Mouse (Mus musculus): ENCODE measurements around the gene Cherp. TPM values are rescaled to one million over a fixed set of nuclear protein-coding genes. Genes with fewer than 3 reads are reported as not detected.

Cherp gene
- polyA plus RNA-seq, 1 experiment from 2014 or later = 30.9 TPM

GRCm38 (mm10) chr8:72504137-72504536, 29.1 kb upstream of the Cherp start:
- H3K4me3 ChIP-seq (ENCODE audit: control insufficient read depth in 1 of 2, insufficient read depth in 1 of 2, low read depth in 1 of 2, low read length in 2 of 2) = no peak overlapping the region
- peaks cover 15 to 56% of the 10 kb centered on the region in 2 experiments for H3K4me1 ChIP-seq (ENCODE audit: control insufficient read depth in 2 of 2, insufficient read depth in 2 of 2, low read length in 2 of 2)
- ATAC-seq (ENCODE audit: insufficient number of reproducible peaks, insufficient read depth, low FRiP score, low read depth) = no peak
- H3K9me3 ChIP-seq (ENCODE audit: control insufficient read depth, low read length) = no peaks in the 10 kb centered on the region
- H3K4me2 ChIP-seq (ENCODE audit: low read length) = no peak overlapping the region
- peaks cover 12% of the 10 kb centered on the region; the same call in 1 of the 2 replicates for H3K36me3 ChIP-seq (ENCODE audit: control insufficient read depth, insufficient read depth, low read length)
- no peak overlapping the region for H3K27ac ChIP-seq (replicated peaks in 1 of 2; ENCODE audit: control insufficient read depth in 1 of 2, insufficient read depth in 1 of 2, low read depth in 2 of 2, low read length in 2 of 2)
- no peaks in the 10 kb centered on the region for H3K27me3 ChIP-seq (ENCODE audit: control insufficient read depth, insufficient read depth, low read length)
- no peak overlapping the region for H3K9ac ChIP-seq (ENCODE audit: low read length)

DNA sequence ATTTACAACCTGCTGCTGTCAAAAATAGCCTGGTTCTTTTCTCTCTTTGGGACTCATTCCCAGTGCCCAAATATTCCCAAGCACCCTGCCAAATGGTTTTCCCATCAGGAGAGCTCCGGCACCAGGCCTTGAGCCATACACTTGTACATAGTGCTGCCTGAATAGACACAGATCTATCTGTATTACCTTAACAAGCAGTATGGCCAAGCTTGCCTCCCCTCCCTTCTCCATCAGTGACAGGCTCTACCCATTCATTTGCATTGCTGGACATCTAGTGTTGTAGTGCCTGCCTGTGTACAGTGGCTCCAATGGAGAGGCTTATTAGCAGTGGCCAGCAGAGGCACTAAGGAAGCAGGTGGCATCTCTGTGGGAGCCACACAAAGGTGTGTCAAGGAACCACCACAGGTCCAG, 25.5 kb upstream of the Cherp start:
- 71% methylated on average over 1 of the region's 1 CpGs for WGBS
- H3K9ac ChIP-seq (ENCODE audit: low read length) = peak overlapping the region; percentile 30; the same call in 1 of the 2 replicates
- ATAC-seq (ENCODE audit: insufficient number of reproducible peaks, insufficient read depth, low FRiP score, low read depth) = no peak
- H3K36me3 ChIP-seq (ENCODE audit: control insufficient read depth, insufficient read depth, low read length) = peaks cover 35% of the 10 kb centered on the region
- H3K4me1 ChIP-seq (ENCODE audit: control insufficient read depth in 2 of 2, insufficient read depth in 2 of 2, low read length in 2 of 2) = peaks cover 16 to 47% of the 10 kb centered on the region in 2 experiments
- no peak overlapping the region for H3K4me3 ChIP-seq (ENCODE audit: control insufficient read depth in 1 of 2, insufficient read depth in 1 of 2, low read depth in 1 of 2, low read length in 2 of 2)
- no peak overlapping the region for H3K4me2 ChIP-seq (ENCODE audit: low read length)
- no peaks in the 10 kb centered on the region for H3K9me3 ChIP-seq (ENCODE audit: control insufficient read depth, low read length)
- H3K27ac ChIP-seq (replicated peaks in 1 of 2; ENCODE audit: control insufficient read depth in 1 of 2, insufficient read depth in 1 of 2, low read depth in 2 of 2, low read length in 2 of 2) = peak overlapping the region; percentile 80 to 82
- H3K27me3 ChIP-seq (ENCODE audit: control insufficient read depth, insufficient read depth, low read length) = no peaks in the 10 kb centered on the region

DNA sequence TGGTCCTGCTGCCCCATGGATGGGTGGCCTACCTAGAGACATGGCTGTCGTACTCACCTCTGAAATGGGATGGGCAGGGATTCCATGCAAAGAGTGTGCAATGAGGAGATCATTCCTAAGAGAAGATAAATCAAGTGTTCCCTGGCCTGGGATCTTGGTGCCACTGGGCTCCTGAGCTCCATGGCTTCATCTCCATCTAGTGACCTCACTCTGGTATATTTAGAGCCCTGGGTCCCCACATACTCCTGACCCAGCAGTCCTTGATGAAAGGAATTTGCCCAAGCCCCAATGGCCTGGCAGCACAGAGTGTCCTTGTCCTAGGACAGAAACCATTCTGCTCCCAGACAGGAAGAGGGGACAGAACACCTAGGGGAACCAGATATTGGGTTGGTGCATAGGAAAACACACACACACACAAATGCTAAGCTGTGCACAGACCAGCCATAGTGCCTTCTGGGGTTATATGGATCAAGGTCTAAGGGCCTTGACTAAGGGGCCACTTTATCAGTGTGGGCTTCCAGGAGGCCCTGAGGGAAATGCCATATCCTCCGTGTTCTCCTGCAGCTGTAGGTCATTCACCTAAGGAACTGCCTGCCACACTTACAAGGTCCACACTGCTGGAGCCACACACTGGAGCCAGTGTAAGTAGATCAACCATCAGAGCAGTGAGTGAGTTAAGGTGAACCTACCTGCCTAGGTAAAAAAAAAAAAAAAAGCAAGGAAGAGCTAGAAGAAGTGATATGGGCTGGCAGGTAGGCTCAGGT, 24.7 kb upstream of the Cherp start:
- peak overlapping the region; percentile 13 for H3K4me2 ChIP-seq (ENCODE audit: low read length)
- H3K36me3 ChIP-seq (ENCODE audit: control insufficient read depth, insufficient read depth, low read length) = peaks cover 43% of the 10 kb centered on the region
- peaks cover 16 to 39% of the 10 kb centered on the region in 2 experiments for H3K4me1 ChIP-seq (ENCODE audit: control insufficient read depth in 2 of 2, insufficient read depth in 2 of 2, low read length in 2 of 2)
- H3K4me3 ChIP-seq (ENCODE audit: control insufficient read depth in 1 of 2, insufficient read depth in 1 of 2, low read depth in 1 of 2, low read length in 2 of 2) = no peak overlapping the region
- H3K27ac ChIP-seq (replicated peaks in 1 of 2; ENCODE audit: control insufficient read depth in 1 of 2, insufficient read depth in 1 of 2, low read depth in 2 of 2, low read length in 2 of 2) = peak overlapping the region; percentile 80 to 82
- ATAC-seq (ENCODE audit: insufficient number of reproducible peaks, insufficient read depth, low FRiP score, low read depth) = peak; percentile 29; the same call in 1 of the 2 replicates
- peak overlapping the region; percentile 30; the same call in 1 of the 2 replicates for H3K9ac ChIP-seq (ENCODE audit: low read length)
- H3K27me3 ChIP-seq (ENCODE audit: control insufficient read depth, insufficient read depth, low read length) = no peaks in the 10 kb centered on the region
- H3K9me3 ChIP-seq (ENCODE audit: control insufficient read depth, low read length) = no peaks in the 10 kb centered on the region
- 45% methylated on average over 2 of the region's 2 CpGs for WGBS

DNA sequence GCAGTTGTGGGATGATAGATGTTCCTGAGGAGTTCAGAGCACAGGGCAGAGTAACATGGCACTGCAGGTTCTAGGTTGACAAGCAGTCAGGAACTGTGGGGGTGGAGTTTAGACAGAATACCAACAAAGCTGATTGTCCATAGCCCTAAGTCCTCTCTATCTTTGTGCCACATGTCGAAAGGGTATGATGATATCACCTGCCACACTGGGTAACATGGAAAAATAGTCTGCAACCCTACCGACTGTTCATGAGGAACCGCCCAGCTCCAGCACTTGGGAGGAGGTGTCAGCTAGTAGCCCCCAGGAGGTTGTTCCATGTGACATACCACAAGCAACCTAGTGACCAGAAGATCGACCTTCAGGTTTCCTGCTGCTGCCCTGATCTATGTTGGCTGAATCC, 23.5 kb upstream of the Cherp start:
- H3K36me3 ChIP-seq (ENCODE audit: control insufficient read depth, insufficient read depth, low read length) = peaks cover 45% of the 10 kb centered on the region
- H3K4me3 ChIP-seq (ENCODE audit: control insufficient read depth in 1 of 2, insufficient read depth in 1 of 2, low read depth in 1 of 2, low read length in 2 of 2) = no peak overlapping the region
- no peaks in the 10 kb centered on the region for H3K27me3 ChIP-seq (ENCODE audit: control insufficient read depth, insufficient read depth, low read length)
- peaks cover 13 to 33% of the 10 kb centered on the region in 2 experiments for H3K4me1 ChIP-seq (ENCODE audit: control insufficient read depth in 2 of 2, insufficient read depth in 2 of 2, low read length in 2 of 2)
- no peak overlapping the region for H3K9ac ChIP-seq (ENCODE audit: low read length)
- 72% methylated on average over 4 of the region's 4 CpGs for WGBS
- H3K4me2 ChIP-seq (ENCODE audit: low read length) = no peak overlapping the region
- no peak overlapping the region; a peak in 1 of 4 replicates for H3K27ac ChIP-seq (replicated peaks in 1 of 2; ENCODE audit: control insufficient read depth in 1 of 2, insufficient read depth in 1 of 2, low read depth in 2 of 2, low read length in 2 of 2)
- no peaks in the 10 kb centered on the region for H3K9me3 ChIP-seq (ENCODE audit: control insufficient read depth, low read length)
- no peak for ATAC-seq (ENCODE audit: insufficient number of reproducible peaks, insufficient read depth, low FRiP score, low read depth)

- no peaks in the 10 kb centered on the region for H3K9me3 ChIP-seq (ENCODE audit: control insufficient read depth, low read length)
- no peaks in the 10 kb centered on the region for H3K27me3 ChIP-seq (ENCODE audit: control insufficient read depth, insufficient read depth, low read length)
- H3K27ac ChIP-seq (replicated peaks in 1 of 2; ENCODE audit: control insufficient read depth in 1 of 2, insufficient read depth in 1 of 2, low read depth in 2 of 2, low read length in 2 of 2) = no peak overlapping the region
- no peak overlapping the region for H3K4me3 ChIP-seq (ENCODE audit: control insufficient read depth in 1 of 2, insufficient read depth in 1 of 2, low read depth in 1 of 2, low read length in 2 of 2)
- H3K36me3 ChIP-seq (ENCODE audit: control insufficient read depth, insufficient read depth, low read length) = peaks cover 44% of the 10 kb centered on the region
- no peak for ATAC-seq (ENCODE audit: insufficient number of reproducible peaks, insufficient read depth, low FRiP score, low read depth)
- WGBS = 86% methylated on average over 1 of the region's 1 CpGs
- no peak overlapping the region for H3K9ac ChIP-seq (ENCODE audit: low read length)
- H3K4me1 ChIP-seq (ENCODE audit: control insufficient read depth in 2 of 2, insufficient read depth in 2 of 2, low read length in 2 of 2) = peaks cover 15 to 34% of the 10 kb centered on the region in 2 experiments
- H3K4me2 ChIP-seq (ENCODE audit: low read length) = no peak overlapping the region
Measured at GRCm38 (mm10) chr8:72497911-72498310, 22.9 kb upstream of the Cherp start.

GRCm38 (mm10) chr8:72496217-72496616, 21.2 kb upstream of the Cherp start:
- H3K9ac ChIP-seq (ENCODE audit: low read length) = no peak overlapping the region
- H3K4me3 ChIP-seq (ENCODE audit: control insufficient read depth in 1 of 2, insufficient read depth in 1 of 2, low read depth in 1 of 2, low read length in 2 of 2) = no peak overlapping the region
- ATAC-seq (ENCODE audit: insufficient number of reproducible peaks, insufficient read depth, low FRiP score, low read depth) = no peak
- peaks cover 39% of the 10 kb centered on the region for H3K36me3 ChIP-seq (ENCODE audit: control insufficient read depth, insufficient read depth, low read length)
- no peaks in the 10 kb centered on the region for H3K27me3 ChIP-seq (ENCODE audit: control insufficient read depth, insufficient read depth, low read length)
- H3K4me1 ChIP-seq (ENCODE audit: control insufficient read depth in 2 of 2, insufficient read depth in 2 of 2, low read length in 2 of 2) = peaks cover 19 to 39% of the 10 kb centered on the region in 2 experiments
- H3K27ac ChIP-seq (replicated peaks in 1 of 2; ENCODE audit: control insufficient read depth in 1 of 2, insufficient read depth in 1 of 2, low read depth in 2 of 2, low read length in 2 of 2) = no peak overlapping the region
- no peaks in the 10 kb centered on the region for H3K9me3 ChIP-seq (ENCODE audit: control insufficient read depth, low read length)
- WGBS = 89% methylated on average over 19 of the region's 19 CpGs
- H3K4me2 ChIP-seq (ENCODE audit: low read length) = no peak overlapping the region

GRCm38 (mm10) chr8:72495411-72496111, 20.5 kb upstream of the Cherp start:
- 90% methylated on average over 23 of the region's 23 CpGs for WGBS
- no peak for ATAC-seq (ENCODE audit: insufficient number of reproducible peaks, insufficient read depth, low FRiP score, low read depth)
- Histone ChIP-seq H3K4me1 (ENCODE audit: control insufficient read depth in 2 of 2, insufficient read depth in 2 of 2, low read length in 2 of 2) (peaks cover 19 to 40% of the 10 kb centered on the region in 2 experiments), H3K4me3 (ENCODE audit: control insufficient read depth in 1 of 2, insufficient read depth in 1 of 2, low read depth in 1 of 2, low read length in 2 of 2) (no peak overlapping the region), H3K27ac (replicated peaks in 1 of 2; ENCODE audit: control insufficient read depth in 1 of 2, insufficient read depth in 1 of 2, low read depth in 2 of 2, low read length in 2 of 2) (no peak overlapping the region), H3K36me3 (ENCODE audit: control insufficient read depth, insufficient read depth, low read length) (peaks cover 39% of the 10 kb centered on the region), H3K4me2 (ENCODE audit: low read length) (no peak overlapping the region), H3K9me3 (ENCODE audit: control insufficient read depth, low read length) (no peaks in the 10 kb centered on the region), H3K27me3 (ENCODE audit: control insufficient read depth, insufficient read depth, low read length) (no peaks in the 10 kb centered on the region), H3K9ac (ENCODE audit: low read length) (no peak overlapping the region)

All from heart, embryonic 14.5 days (tissue).